ENCODE assay signal across 10 mouse cellular contexts in genomic region chr17:32431972-32432371, GRCm38 (mm10). TPM values are rescaled to one million over a fixed set of nuclear protein-coding genes. Genes with fewer than 3 reads are reported as not detected.
DNase-seq lines count a peak whose midpoint lies in the region; ATAC-seq and TF ChIP-seq lines count a peak whose summit lies in the region.
"Had no signal": no experiment of that assay in that cellular context is flagged by ENCODE, and none has a peak within 500 bp of the region (broad histone marks: within the 10 kb centered on the region; RNA-seq: fewer than 3 reads in every experiment).

No protein-coding gene starts in this region.

- TF ChIP-seq POLR2A in kidney, adult 2 months (IDR thresholded peaks at IDR 0.05; ENCODE audit: low read depth, low read length): no peak

- no peaks in the 10 kb centered on the region for H3K4me1 ChIP-seq in kidney, adult 2 months (ENCODE audit: control insufficient read depth, insufficient read depth, low read length)
- H3K4me1 ChIP-seq in kidney, embryonic 16.5 days (ENCODE audit: insufficient read depth, low read length): no peaks in the 10 kb centered on the region
- H3K4me1 ChIP-seq: midbrain, embryonic 10.5 days had no signal

- 58% methylated on average over 3 of the region's 3 CpGs for WGBS in kidney, adult 2 months
- WGBS in kidney, embryonic 16.5 days: 63% methylated on average over 3 of the region's 3 CpGs

- H3K27ac ChIP-seq in kidney, adult 2 months (ENCODE audit: insufficient read depth, low read depth, low read length): no peak overlapping the region
- no peak overlapping the region for H3K27ac ChIP-seq in kidney, embryonic 16.5 days (ENCODE audit: low read length)
- H3K27ac ChIP-seq: midbrain, embryonic 10.5 days had no signal

- H3K9me3 ChIP-seq in kidney, embryonic 16.5 days (ENCODE audit: low read length): no peaks in the 10 kb centered on the region
- H3K9me3 ChIP-seq: midbrain, embryonic 10.5 days had no signal

- intact Hi-C loops in heart, postnatal 25 days (cut with DNase I): loop anchor here (5.0 kb wide), 1 partner anchor 85 kb away; no protein-coding TSS in a partner anchor

- H3K4me3 ChIP-seq in kidney, adult 2 months (ENCODE audit: insufficient read depth, low read depth, low read length): no peak overlapping the region
- H3K4me3 ChIP-seq in kidney, embryonic 16.5 days (ENCODE audit: low read length): no peak overlapping the region
- H3K4me3 ChIP-seq: midbrain, embryonic 10.5 days had no signal

- peak; percentile 33 for DNase-seq in kidney, adult 2 months
- peak; percentile 65 for DNase-seq in thymus, postnatal 0 days (ENCODE audit: low spot score)
- DNase-seq in thymus, postnatal 4 days: no peak
- DNase-seq in embryo, embryonic 10.5 days (ENCODE audit: low spot score): peak; percentile 54
- DNase-seq in adrenal gland, adult 2 months: no peak
- no peak for DNase-seq in heart, postnatal 25 days (ENCODE audit: low spot score)
- DNase-seq in frontal cortex, postnatal 25 days (ENCODE audit: low spot score in 2 of 2): no peak

- no peak for ATAC-seq in kidney, embryonic 16.5 days (ENCODE audit: low FRiP score, low TSS enrichment)

- no peaks in the 10 kb centered on the region for H3K36me3 ChIP-seq in kidney, adult 2 months (ENCODE audit: control insufficient read depth, insufficient read depth, low read length)
- H3K36me3 ChIP-seq in kidney, embryonic 16.5 days (ENCODE audit: insufficient read depth, low read length): no peaks in the 10 kb centered on the region
- H3K36me3 ChIP-seq: midbrain, embryonic 10.5 days had no signal

- no peaks in the 10 kb centered on the region for H3K27me3 ChIP-seq in kidney, adult 2 months (replicated peaks; ENCODE audit: control insufficient read depth, insufficient read depth, low read length)
- H3K27me3 ChIP-seq in kidney, embryonic 16.5 days (ENCODE audit: insufficient read depth, low read length): 0 out of 2 replicates have a peak, but pooled peaks cover 3% of the 10 kb centered on the region

- H3K4me2 ChIP-seq in kidney, embryonic 16.5 days (replicated peaks; ENCODE audit: low read depth, low read length): no peak overlapping the region

- peak; percentile 40 for TF ChIP-seq CTCF in kidney, adult 2 months (conservative IDR thresholded peaks at IDR 0.05; ENCODE audit: insufficient read depth, insufficient read length, low read depth, low read length)

- H3K9ac ChIP-seq in kidney, embryonic 16.5 days (replicated peaks; ENCODE audit: low read length): no peak overlapping the region

RNA-seq across cellular contexts. Expression of gene Pglyrp2, which starts 8.0 kb away (rescaled TPM):
- 0.64 and 3.5 TPM in 2 replicates for polyA plus RNA-seq in kidney, adult 2 months (2012; rRNA removed)
- 0.12 TPM in 1 of 2 replicates, not detected in the other for polyA plus RNA-seq in kidney, embryonic 16.5 days (2015; fragmentation: Nextera tagmentation; extraction: Ambion mirVana)
- 32.4 and 34.4 TPM in 2 replicates for polyA plus RNA-seq in thymus, postnatal 0 days (2015; fragmentation: Nextera tagmentation; extraction: Ambion mirVana)
- under 1 TPM; 0.29 to 0.35 TPM for total RNA-seq in adrenal gland, adult 2 months (2021)
- 0.82 and 0.87 TPM in 2 replicates for polyA plus RNA-seq in adrenal gland, adult 2 months (2012; rRNA removed)
- under 1 TPM; 0.16 to 0.20 TPM for total RNA-seq in heart, postnatal 25 days (2021)
- polyA plus RNA-seq: midbrain, embryonic 10.5 days had no signal

RNA-seq across cellular contexts. Expression of gene Cyp4f39, which starts 20.6 kb away (rescaled TPM):
- 0.39 and 1.0 TPM in 2 replicates for polyA plus RNA-seq in kidney, adult 2 months (2012; rRNA removed)
- polyA plus RNA-seq in kidney, embryonic 16.5 days (2015; fragmentation: Nextera tagmentation; extraction: Ambion mirVana): 0.26 and 1.0 TPM in 2 replicates
- 0.30 and 0.69 TPM in 2 replicates for polyA plus RNA-seq in thymus, postnatal 0 days (2015; fragmentation: Nextera tagmentation; extraction: Ambion mirVana)
- not detected for total RNA-seq in adrenal gland, adult 2 months (2021)
- polyA plus RNA-seq in adrenal gland, adult 2 months (2012; rRNA removed): not detected in 2 replicates
- under 1 TPM in 1 of 2 experiments, not detected in 1; 0.18 TPM for total RNA-seq in heart, postnatal 25 days (2021)
- total RNA-seq: adrenal gland, postnatal 36 days had no signal

RNA-seq across cellular contexts. Expression of gene Rasal3, which starts 28.6 kb away (rescaled TPM):
- 1.2 and 8.7 TPM in 2 replicates for polyA plus RNA-seq in kidney, adult 2 months (2012; rRNA removed)
- 0.63 and 0.97 TPM in 2 replicates for polyA plus RNA-seq in kidney, embryonic 16.5 days (2015; fragmentation: Nextera tagmentation; extraction: Ambion mirVana)
- 164 and 165 TPM in 2 replicates for polyA plus RNA-seq in thymus, postnatal 0 days (2015; fragmentation: Nextera tagmentation; extraction: Ambion mirVana)
- 1 to 10 TPM; 1.2 to 1.6 TPM for total RNA-seq in adrenal gland, adult 2 months (2021)
- polyA plus RNA-seq in adrenal gland, adult 2 months (2012; rRNA removed): 3.3 and 4.1 TPM in 2 replicates
- total RNA-seq in heart, postnatal 25 days (2021): 1 to 10 TPM in 1 of 2 experiments, under 1 TPM in 1; 0.91 to 1.3 TPM

RNA-seq across cellular contexts. Expression of gene Wiz, which starts 42.7 kb away (rescaled TPM):
- polyA plus RNA-seq in kidney, adult 2 months (2012; rRNA removed): 30.9 and 34.6 TPM in 2 replicates
- 22.0 and 23.8 TPM in 2 replicates for polyA plus RNA-seq in kidney, embryonic 16.5 days (2015; fragmentation: Nextera tagmentation; extraction: Ambion mirVana)
- polyA plus RNA-seq in thymus, postnatal 0 days (2015; fragmentation: Nextera tagmentation; extraction: Ambion mirVana): 13.2 and 15.3 TPM in 2 replicates
- total RNA-seq in adrenal gland, adult 2 months (2021): 10 to 100 TPM; 45.9 to 48.9 TPM
- 58.3 and 64.0 TPM in 2 replicates for polyA plus RNA-seq in adrenal gland, adult 2 months (2012; rRNA removed)
- 10 to 100 TPM; 18.1 to 20.2 TPM for total RNA-seq in heart, postnatal 25 days (2021)

Comparison
In these comparisons a context has a peak if more than half of its experiments do, and no peak if none do; other contexts are left out.
1. DNase-seq: peak in kidney, adult 2 months (single experiment), thymus, postnatal 0 days (single experiment) and embryo, embryonic 10.5 days (single experiment); none in thymus, postnatal 4 days (single experiment), adrenal gland, adult 2 months (single experiment), heart, postnatal 25 days (single experiment) and frontal cortex, postnatal 25 days (0 of 2).
2. RNA of gene Rasal3, which starts 28.6 kb away (polyA plus RNA-seq): 164 to 165 TPM in thymus, postnatal 0 days; 1.2 to 8.7 TPM in kidney, adult 2 months, 3.3 to 4.1 TPM in adrenal gland, adult 2 months and 0.63 to 0.97 TPM in kidney, embryonic 16.5 days; every median in the first group is over 10 times any median in the second.